ENCODE assay signal across 12 mouse cellular contexts in the genomic region with DNA sequence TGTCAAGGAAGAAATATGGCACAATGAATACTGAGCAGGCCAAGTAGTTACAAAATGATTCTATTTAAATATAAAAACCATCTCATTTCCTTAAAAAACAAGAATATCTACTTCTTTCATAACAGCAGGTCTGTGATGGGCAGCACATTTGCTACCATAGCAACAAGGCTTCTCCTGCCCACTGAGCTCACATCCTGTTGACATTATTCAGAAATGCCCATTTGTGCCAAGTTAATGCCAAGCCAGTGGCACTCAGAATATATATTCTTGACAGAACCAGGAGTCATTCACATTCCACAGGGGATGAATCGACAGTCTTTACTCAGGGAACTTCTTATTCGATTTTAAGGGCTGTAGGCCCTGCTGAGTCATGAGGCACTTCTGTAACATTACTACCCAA.
DNase-seq lines count a peak whose midpoint lies in the region; ATAC-seq and TF ChIP-seq lines count a peak whose summit lies in the region.
"Had no signal": no experiment of that assay in that cellular context is flagged by ENCODE, and none has a peak within 500 bp of the region (broad histone marks: within the 10 kb centered on the region; RNA-seq: fewer than 3 reads in every experiment).

No protein-coding gene starts in this region.

- H3K4me1 ChIP-seq in cortical plate, adult 2 months (ENCODE audit: control insufficient read depth, insufficient read depth, low read length): peaks cover 7% of the 10 kb centered on the region
- no peaks in the 10 kb centered on the region; the same call in 1 of the 2 replicates for H3K4me1 ChIP-seq in thymus, adult 2 months (replicated peaks; ENCODE audit: control insufficient read depth, insufficient read depth, low read length)

- WGBS in thymus, adult 2 months: 69% methylated on average over 2 of the region's 2 CpGs

- TF ChIP-seq CTCF in cortical plate, adult 2 months (IDR thresholded peaks at IDR 0.05; ENCODE audit: extremely low read depth, insufficient read depth, low read length): no peak
- TF ChIP-seq CTCF in thymus, adult 2 months (IDR thresholded peaks at IDR 0.05; ENCODE audit: borderline replicate concordance, control insufficient read depth, extremely low read depth, insufficient read depth, low read length, poor library complexity): no peak

- no peaks in the 10 kb centered on the region for H3K36me3 ChIP-seq in thymus, adult 2 months (ENCODE audit: control insufficient read depth, insufficient read depth, low read length)

- TF ChIP-seq POLR2A in cortical plate, adult 2 months (IDR thresholded peaks at IDR 0.05; ENCODE audit: extremely low read depth, insufficient read depth, low read length): no peak
- no peak for TF ChIP-seq POLR2A in thymus, adult 2 months (IDR thresholded peaks at IDR 0.05; ENCODE audit: control insufficient read depth, extremely low read depth, insufficient read depth, low read length, poor library complexity)

- no peaks in the 10 kb centered on the region for H3K27me3 ChIP-seq in thymus, adult 2 months (ENCODE audit: control insufficient read depth, insufficient read depth, low read length)
- H3K27me3 ChIP-seq: limb, embryonic 13.5 days had no signal

- H3K27ac ChIP-seq in cortical plate, adult 2 months (ENCODE audit: insufficient read depth, low read length): peak overlapping the region; percentile 90
- no peak overlapping the region for H3K27ac ChIP-seq in thymus, adult 2 months (ENCODE audit: control insufficient read depth, insufficient read depth, low read length)
- H3K27ac ChIP-seq: limb, embryonic 13.5 days had no signal

- DNase-seq in left cerebral cortex, adult 11 months (ENCODE audit: low spot score): peak; percentile 48
- DNase-seq in left cerebral cortex, postnatal 10 days (ENCODE audit: extremely low spot score in 1 of 2, low spot score in 2 of 2): no peak
- no peak for DNase-seq in thymus, adult 2 months
- DNase-seq in urinary bladder, postnatal 14 days (ENCODE audit: low spot score): no peak
- DNase-seq: cerebellum, postnatal 36 days; gastrocnemius, postnatal 14 days; kidney, adult 2 months had no signal

- H3K4me3 ChIP-seq in cortical plate, adult 2 months (ENCODE audit: insufficient read depth, low read length): no peak overlapping the region
- no peak overlapping the region for H3K4me3 ChIP-seq in thymus, adult 2 months (ENCODE audit: control insufficient read depth, insufficient read depth, low read length)
- H3K4me3 ChIP-seq: limb, embryonic 13.5 days had no signal

- intact Hi-C loops in left cerebral cortex, postnatal 10 days (cut with DNase I): no loop called here

- ATAC-seq in activated CD4-positive, CD25-positive, alpha-beta regulatory T cell, adult 4 months: peak; percentile 54
- peak; percentile 77 for ATAC-seq in monocyte, adult 5-6 weeks (replicated peaks; ENCODE audit: insufficient number of reproducible peaks, low FRiP score, low TSS enrichment, poor library complexity, severe bottlenecking)
- ATAC-seq: midbrain, embryonic 16.5 days had no signal
